Mouse (Mus musculus) yolk sac, embryonic 10.5 days (tissue): ENCODE measurements around the gene Abhd2.

Source experiments
- DNase-seq: peaks from one replicate; pipeline ENCODE4 v3.0.0-alpha.2; 2017; ENCODE audit warnings: low spot score

Gene Abhd2

DNA sequence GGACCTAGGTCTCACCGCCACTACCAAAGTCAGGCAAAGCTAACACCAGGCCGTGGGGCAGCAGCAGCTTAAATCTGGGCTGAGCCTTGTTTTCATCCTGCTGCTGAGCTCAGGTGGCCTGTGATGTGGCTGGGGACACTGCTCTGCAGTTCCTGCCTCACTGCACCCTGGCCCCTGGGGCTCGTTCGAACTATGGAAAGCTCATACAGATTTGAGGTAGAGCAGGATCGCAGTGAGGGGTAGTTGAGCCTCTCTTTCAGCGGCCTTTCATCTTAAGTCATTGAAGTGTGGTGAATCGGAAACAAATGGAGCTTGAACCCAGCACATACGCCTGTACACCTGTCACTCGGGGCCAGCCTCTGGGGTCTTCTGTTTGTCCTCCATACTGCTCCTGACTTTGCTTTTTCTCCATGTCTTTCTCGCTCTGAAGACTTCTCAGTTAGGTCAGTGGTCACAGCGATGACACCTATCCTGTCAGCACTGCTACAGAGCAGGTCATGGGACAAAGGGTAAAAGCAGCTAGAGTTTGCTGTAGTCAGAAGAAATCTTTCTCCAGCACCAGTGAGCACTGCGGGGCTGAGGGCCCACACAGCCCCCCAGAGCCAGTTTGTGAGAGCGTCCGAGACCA, 20.7 kb downstream of the Abhd2 start:
- DNase-seq = peak; percentile 55

DNA sequence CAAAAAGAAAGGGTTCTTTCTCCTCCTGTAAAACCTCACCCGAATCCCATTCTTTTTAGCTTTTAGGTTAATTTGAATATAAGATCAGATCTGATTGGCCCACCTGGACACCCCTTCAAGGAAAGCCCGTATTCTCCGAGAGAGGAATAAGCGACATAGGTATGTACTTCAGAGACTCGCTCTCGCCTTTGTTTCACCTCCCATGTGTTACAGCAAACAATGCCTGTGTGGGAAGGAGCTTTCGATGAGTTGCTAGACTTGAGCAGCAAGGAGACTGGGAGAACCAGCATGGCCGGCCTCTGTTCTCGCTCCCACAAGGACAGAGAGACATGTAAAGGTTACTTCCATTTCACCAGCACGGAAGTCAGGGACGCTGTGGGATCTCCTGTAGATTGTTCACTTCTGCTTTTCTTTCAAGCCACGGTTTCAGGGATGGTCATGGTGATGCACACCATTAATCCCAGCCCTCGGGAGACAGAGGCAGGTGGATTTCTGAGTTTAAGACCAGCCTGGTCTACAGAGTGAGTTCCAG, 21.5 kb downstream of the Abhd2 start:
- DNase-seq = no peak

DNA sequence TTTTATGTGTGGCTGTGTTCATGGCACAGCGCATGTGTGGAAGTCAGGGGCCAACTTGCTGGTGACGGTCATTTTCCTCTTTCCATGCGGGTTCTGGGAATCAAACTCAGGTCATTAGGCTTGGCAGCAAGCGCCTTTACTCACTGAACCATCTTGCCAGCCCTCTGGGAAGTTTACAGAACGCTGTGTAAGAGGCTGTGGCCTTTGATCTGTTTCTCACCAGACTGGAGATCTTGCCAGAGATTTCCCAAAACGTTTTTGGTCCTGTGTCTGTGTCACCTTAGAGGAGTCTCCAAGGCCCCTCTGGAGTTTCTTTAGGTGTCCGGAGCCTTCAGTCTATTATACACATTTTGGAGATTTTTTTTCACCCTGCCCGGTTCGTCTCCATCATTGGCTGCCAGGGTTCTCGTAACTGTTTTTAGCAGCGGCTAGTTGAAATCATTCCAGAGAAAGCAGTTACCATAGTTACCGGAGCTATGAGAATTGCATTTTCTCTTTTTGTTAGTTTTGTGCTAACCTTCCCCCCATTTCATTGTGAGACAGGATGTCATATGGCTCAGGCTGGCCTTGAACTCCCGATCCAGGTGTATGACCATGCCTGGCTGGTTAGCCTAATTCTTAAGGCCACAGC, 22.3 kb downstream of the Abhd2 start:
- no peak for DNase-seq

DNA sequence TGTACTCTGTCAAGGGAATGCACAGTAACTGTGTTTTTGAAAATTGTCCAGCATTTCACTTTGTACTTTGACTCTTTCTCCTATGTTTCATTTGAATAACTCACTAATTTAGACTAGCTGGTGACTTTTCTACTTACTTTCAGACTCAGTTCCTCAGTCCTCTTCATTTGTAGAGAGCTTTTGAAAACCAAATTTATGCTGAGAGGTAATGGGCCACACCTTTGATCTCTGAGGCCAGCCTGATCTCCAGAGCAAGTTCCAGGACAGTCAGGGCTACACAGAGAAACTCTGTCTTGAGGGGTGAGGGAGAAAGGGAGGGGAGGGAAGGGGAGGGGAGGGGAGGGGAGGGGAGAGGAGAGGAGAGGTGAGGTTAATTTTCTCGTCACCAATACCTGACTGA, 25.7 kb downstream of the Abhd2 start:
- no peak for DNase-seq

DNA sequence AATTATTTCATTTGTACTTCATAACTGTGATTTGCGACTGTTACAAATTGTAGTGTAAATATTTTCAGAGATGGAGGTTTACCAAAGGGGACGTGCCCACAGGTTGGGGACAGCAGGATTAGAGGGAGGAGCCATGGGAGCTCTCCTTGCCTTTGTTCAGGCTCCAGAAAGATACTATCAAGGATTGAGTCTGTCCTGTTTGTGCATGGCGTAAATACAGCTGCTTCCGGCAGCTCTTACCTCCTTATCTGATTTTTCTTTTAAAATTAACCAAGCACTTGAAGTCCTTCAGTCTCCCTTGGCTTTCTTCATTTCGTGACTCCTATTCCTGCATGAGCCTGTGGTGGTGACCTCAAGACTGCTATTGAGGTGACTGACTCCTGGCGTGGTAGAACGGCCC, 26.5 kb downstream of the Abhd2 start:
- DNase-seq = peak; percentile 51

DNA sequence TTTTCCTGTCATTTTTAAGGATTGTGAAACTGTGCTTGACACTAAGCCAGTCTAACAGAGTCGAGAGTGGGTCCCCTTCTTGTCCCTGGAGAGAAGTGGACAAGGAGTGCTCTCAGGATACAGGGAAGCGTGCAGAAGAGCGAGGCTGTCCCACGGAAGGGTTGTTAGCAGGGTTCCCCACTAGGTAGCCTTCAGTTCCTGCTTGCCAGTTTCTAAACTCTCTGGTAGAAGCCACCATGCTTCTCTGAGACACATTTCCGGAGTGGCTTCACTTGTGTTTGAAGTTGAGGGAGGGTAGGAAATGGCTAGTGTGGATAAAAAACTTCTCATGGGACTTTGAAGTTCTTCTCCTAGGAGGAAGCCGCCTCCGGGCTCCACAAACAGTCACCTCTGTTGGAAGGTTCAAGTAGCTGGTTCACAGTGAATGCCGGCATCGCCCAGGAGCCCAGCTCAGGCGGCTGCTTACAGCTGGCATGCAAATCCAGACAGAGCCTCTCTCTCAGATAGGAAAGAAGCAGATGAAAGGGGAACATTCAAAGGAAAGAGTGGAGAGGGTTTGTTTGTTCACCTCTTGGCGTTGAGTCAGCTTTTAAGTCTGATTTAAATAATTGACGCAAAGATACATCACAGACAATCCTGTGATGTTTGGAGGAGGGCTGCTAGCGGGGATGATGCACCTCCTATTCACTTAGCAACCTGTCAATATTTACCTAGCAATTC, 27.6 kb downstream of the Abhd2 start:
- peak; percentile 61 for DNase-seq

DNA sequence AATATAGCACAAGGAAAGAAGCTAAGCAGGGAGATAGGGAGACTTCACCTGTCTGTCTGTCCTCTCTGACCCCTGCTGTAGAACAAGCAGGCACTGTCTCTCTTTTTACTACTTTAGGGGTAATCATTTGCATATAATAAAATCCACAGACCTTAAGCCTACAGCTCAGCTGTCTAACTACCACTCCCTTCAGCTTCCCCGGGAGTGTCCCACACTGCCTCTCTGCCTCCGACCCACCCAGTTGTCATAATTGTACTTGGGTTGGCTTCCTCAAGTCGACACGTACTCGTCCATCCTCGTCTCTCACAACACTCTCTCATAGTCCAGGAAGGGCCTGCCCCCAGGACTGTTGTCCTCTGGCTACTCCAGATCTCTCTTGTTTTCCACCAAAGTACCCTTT, 29.1 kb downstream of the Abhd2 start:
- DNase-seq = no peak

DNA sequence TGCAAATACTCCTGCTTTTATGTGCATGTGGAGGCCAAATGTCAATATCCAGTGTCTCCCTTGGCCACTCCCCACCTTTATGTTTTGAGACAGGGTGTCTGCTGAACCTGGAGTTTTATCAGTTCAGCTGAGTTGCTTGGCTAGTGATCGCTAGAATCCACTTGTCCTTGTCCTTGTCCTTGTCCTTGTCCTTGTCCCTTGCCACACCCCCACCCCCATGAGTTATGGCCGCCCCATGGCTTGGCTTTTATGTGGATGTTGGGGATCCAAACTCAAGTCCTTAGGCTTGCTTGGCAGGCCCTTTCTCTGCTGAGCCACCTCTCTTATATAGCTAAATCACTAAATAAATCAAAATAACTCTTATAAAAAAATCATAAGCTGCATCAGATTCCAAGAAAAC, 29.6 kb downstream of the Abhd2 start:
- DNase-seq = no peak

DNA sequence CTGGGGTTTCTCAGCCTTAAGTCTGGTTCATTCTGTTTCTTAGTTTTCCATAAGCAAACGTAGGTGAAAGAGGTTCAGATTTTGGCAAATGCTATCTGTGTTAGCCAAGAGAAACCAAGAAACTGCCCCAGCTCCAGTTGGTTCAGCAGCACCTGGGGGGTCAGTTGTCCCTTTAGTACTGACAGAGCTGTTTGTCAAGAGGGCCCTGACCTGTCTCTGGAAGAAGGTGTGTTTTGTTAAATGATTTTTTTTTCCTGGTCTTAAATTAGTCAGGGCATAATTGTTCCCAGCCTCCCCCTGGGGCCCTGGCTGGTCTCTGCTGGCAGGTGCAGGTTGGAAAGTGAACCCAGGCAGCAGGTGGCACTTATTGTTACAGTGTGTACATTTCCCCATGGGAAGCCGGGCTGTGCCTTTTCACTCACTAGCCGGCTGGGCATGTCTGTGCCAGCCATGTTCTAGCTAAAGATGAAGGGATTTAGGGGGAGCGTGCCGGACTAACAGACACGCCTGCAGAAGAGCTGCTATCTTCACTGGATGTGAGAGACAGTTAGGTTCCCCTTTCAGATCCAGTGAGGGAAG, 30.3 kb downstream of the Abhd2 start:
- DNase-seq = no peak

DNA sequence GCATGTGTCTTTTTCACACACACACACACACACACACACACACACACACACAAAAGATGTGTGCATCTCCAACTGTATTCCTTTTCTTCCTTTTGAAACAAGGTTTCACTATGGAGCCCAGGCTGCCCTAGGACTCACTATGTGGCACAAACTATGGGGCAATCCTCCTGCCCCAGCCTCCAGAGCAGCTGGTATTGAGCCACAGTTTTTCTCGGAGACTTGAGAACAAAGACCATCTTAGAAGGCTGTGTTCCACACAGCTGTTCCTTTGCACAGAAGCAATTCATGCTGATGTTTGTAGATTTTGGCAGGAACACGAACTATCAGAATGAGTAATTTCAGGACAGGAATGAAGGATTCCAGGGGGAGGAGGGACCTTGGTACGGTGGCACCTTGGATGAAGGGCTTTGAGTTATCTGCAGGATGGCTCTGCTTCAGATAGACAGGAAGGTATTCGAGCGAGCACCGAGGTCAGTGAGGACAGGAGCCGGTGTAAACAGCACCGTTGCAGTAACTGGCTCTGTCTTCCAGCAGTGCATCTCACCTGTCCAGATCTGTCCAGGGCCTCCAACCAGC, 35.5 kb downstream of the Abhd2 start:
- no peak for DNase-seq

DNA sequence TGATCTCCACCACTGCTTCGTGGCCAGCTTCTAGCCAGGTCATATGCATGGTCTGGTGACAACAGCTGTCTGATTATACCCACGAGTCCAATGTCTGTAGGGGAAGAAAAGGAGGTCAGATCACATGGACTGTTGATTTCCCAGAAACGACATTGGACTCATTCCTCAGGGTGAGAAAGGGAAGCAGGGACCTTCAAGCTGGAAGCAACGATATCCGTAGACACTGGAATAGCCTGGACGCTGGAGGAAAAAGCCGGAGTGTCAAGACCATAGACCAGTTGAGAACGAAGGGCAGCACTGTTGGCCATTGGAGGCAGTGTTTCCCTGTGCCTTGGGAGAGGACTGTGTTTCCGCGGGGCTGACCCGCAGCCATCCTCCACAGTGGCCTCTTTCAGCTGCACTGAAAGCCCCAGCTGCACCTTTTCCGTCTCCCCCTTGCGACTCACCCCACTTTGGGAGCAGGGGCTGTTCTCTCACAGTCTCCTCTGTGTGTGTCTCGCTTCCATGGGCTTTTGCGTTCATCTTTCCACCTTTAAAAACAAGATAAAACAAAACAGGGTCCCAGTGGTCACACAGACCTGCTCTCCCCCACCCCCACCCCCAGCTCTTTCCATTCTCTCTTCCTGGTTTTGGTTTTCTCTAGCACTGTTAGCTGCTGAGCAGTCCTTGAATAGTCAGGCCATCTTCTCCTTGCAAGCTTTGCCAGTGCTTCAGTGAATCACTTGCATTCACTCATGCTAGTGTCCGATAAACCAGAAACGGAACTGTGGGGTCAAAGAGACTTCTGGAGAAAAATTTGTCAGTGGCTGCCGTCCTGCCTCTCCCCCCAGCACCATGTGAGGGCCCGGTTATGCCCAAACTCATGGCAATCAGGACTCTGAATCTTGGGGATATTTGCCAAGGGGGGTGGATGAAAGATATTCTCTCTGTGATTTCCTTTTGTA, 36.5 kb downstream of the Abhd2 start:
- DNase-seq = peak; percentile 28

DNA sequence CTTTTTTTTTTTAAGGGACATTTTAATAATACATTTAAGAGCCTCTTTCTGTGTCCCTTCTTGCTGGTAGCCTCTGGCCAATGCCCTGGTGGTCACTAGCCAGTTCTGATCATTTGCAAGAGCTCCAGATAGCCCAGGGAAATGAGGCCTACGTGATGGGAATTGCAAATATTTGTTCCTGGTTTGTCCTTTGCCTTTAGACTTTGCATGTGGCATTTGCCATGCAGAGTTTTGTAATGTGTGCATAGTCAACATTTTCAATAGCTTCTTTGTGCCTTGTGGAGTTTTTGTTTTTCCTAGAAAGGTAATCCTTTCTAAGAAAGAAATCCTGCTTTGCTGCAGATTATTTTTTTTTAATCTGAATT, 37.2 kb downstream of the Abhd2 start:
- DNase-seq = peak; percentile 52

DNA sequence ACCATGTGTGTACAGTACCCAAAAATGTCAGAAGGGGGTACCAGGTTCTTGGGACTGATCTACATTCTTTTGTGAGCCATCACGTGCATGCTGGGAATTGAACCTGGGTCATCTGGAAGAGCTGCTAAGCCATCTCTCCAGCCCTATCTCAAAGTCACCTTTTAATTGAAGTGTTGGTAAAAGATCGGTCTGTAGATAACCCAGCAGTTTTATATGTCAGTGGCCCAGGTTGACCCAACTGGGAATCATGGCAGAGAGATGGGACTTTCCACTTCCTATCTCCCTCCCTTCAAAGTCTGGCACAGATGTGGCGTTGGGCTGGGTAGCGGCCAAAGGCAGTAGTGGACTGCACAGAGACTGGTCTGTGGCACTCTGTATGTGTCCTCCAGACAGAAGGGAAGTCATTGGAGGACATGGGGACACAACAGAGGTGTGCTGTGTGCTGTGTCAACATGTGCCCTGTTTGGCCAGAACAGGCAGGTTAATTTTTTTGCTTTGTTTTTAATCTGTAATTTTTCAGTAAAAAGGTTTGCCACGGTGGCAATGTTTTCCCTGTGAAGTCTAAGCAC, 38.5 kb downstream of the Abhd2 start:
- no peak for DNase-seq

DNA sequence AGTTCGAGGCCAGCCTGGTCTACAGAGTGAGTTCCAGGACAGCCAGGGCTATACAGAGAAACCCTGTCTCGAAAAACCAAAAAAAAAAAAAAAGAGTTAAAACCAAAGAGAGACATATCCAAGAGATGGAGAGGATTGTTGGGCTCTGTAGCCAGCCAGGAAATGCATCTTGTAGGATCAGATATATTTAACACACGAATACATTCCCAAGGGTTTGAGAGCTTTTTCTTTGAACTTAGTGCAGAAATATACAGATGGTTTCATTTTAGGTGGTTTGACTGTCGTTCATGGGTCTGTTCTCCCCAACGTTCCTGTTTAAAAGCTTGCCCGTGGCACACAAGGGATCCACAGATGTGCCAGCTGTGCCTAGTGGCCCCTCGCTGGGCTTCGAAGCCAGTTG, 39.2 kb downstream of the Abhd2 start:
- DNase-seq = no peak

DNA sequence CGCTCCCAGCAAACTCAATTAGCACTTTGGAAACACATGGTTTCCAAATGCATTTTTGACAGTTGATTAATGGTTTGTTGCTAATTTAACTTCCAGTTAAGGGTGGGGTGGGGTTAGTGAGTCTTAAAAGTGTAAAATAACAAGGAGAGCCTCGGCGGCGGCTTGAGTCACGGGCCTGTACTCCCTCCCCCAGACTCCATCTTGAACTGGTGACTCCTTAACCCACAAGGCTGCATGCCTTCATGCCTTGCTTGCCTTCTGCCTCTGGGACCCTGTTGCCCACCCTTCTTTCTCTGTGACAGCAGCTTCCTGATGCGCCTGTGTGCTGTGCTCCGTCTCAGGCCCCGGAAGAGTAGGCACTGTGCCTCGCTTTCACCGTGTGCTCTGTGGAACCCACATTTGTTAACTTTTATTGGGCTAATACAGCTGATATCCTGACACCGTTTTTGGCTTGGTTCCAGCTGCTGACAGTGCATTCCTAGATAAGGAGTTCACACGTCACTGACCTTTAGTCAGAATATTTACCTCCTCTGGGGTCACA, 40.6 kb downstream of the Abhd2 start:
- peak; percentile 85 for DNase-seq

DNA sequence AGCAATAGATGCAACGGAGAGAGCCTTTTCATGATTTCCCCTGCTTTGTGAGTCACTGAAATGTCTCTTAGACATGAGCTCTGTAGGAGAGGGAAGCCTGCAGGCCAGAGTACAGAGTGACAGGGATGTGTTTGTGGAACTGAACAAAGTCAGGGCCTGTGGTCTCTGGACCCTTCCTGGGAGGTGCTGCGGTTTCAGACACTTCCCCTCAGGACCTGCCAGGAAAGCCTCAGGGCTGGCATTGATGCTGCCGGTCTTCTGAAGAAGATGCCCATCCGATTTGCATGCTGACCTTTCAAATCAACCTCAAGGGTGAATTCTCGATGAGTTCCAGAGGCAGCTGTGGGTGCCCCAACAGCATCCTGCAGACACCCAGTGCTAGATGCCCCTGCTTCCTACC, 41.5 kb downstream of the Abhd2 start:
- no peak for DNase-seq

DNA sequence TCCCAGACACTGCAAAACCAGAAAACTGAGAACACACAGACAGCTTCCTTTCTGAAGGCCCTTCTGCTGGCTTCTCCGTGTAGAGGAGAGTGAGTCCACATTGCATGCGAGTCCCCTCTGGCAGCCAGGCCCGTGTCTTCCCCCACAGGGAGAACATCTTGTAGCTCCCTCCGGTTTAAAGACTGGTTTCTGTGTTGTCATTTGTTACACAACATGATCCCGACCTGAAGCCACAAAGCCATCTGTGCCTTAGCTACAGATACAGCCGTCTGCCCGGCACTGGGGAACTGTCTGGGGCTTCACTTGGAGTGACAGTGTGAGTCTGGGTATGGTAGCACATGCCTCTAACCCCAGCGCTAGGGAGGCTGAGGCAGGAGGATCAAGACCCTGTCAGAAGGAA, 42.1 kb downstream of the Abhd2 start:
- DNase-seq = no peak

DNA sequence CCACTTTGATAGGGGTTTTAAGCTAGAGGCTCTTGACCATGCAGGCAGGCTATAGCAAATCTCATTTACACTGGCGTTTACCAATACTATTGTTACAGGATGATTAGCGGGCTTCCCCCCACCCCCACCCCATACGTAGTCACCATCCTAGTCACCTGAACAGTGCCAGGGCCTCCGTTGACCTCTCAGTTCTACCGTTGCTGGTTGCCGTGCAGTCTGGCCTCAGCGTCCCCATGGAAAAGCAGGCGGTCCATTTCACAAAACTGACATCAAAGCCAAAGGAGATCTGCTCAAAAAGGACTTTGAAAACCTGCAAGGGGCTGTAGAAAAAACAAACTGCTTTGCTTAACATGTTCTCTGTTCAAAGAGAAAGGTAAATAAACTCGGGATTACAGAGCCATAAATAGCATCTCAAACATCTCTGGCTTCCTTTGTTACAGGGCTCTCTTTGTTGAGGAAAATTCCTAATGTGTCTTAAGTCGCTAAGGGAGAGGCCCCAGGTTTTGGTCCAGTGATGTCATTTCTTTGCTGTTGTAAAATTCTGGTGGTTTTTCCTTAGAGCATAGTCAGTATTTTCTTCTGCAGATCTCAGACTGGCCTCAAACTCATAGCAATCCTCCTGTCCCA, 43.2 kb downstream of the Abhd2 start:
- DNase-seq = peak; percentile 58

DNA sequence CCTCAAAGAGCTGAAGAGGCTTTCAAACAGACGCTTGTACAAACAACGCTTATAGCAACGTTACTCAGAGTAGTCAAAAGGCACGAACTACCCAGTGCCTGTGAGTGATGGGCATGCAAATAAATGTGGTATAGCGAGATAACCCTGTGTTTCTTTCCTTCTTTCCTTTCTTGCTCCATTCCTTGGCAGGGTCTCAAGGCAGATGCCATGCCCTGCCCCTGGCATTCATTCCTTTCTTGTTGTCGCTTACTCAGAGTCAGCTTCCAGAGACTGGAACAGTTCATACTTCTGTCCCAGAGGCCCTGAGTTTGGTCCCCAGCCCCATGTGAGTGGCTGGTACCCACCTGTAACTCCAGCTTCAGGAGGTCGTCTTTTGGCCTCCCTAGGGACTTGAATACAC, 44.6 kb downstream of the Abhd2 start:
- DNase-seq = no peak

DNA sequence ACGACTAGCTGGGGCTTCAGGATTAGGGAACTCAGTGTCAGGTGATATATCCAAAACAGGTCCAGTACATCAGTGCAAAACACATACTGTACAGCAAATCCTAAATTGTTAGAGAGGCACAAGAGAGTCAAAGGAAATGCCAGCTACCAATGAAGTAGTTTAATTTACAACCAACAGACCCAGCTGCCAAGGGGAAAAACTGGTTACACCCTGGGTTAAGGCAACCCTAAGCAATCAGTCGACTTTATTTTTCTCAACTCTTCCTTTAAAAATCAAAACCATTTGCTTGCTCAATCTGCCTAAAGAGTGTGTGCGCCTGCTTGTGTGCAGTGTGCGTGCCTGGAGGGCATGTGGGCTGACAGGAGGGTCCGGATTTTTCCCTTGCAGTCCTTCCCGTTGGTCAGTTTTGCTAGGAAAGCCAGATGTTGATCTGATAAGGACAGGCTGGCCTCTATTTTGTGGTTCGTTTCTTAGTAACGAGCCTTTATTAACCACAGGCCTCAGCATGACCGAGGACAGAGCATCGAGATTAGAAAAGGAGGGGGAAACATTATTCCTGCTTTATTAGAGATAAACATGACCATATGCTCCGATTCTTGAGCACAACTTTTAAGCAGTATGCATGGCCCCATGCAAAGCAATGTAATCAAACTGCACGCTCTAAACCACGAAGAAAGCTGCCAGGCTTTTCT, 45.3 kb downstream of the Abhd2 start:
- DNase-seq = no peak
